Mouse (Mus musculus): ENCODE results near the gene Fmnl2. TPM values are rescaled to one million over a fixed set of nuclear protein-coding genes. Genes with fewer than 3 reads are reported as not detected.

Fmnl2 gene
- polyA plus RNA-seq, 1 experiment from 2014 or later, result 1.0 TPM

DNA sequence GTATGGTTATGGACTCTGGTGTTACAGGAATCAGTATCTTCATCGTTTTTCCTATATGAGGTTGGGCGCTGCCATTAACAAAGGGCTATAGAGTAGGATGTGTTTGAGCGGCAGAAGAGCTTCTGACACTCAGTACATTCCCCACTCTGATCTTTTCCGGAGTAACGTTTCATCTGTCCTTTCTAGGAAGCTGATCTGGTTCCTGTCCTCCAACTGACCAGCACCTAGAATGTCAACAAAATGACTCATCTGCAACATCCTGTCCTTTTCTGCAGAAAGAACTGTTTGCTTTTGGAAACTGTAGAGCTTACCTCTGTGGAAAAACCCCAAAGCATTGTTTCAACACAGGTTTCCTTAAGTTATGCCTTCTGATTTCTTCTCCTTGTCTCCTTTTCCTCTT, 60.4 kb downstream of the Fmnl2 start:
- WGBS, result 60% methylated on average over 5 of the region's 5 CpGs
- Histone ChIP-seq H3K36me3 (ENCODE audit: control insufficient read depth, insufficient read depth) (no peaks in the 10 kb centered on the region), H3K9me3 (replicated peaks; ENCODE audit: control insufficient read depth, low read length) (no peaks in the 10 kb centered on the region), H3K4me1 (ENCODE audit: control insufficient read depth, insufficient read depth, low read length) (no peaks in the 10 kb centered on the region), H3K27ac (ENCODE audit: low read length) (no peak overlapping the region), H3K4me2 (ENCODE audit: low read depth, low read length) (no peak overlapping the region), H3K27me3 (ENCODE audit: control insufficient read depth, insufficient read depth, low read length) (no peaks in the 10 kb centered on the region), H3K9ac (ENCODE audit: low read length) (no peak overlapping the region), H3K4me3 (ENCODE audit: low read length) (no peak overlapping the region)
- no peak for ATAC-seq (replicated peaks; ENCODE audit: extremely low read depth, insufficient read depth, low FRiP score)

DNA sequence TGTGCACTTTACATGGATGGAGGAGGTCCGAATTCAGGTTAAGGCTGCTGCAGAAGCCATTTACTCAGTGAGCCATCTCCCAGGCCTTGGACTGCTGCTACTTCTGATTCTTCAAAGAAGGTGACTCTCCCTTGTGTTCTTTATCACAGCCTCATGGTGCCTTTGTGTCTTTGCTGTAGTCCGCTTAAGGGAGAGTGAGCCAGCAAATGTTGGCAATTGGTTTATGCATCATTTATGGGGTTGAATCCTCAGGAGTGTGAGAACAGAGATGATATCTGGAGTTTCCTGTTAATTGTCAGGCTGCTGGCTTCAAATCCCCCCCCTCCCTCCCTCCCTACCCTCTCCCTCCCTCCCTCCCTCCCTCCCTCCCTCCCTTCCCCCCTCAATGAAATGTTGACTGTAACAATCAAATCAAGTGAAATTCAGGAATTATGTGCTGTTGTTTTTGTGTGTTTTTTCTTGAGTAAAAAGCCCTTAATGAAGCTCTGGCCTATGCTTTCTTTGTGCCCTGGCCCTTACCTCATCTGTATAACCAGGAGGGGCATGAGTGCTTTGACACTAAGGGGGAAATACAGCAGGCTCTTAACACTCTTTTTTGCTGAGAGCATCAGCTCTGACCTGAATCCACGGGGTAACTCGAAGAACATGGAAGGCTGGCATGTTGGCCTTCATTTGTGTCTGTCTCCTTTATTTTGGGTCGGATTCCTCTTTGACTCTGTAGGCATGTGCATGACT, 63.2 kb downstream of the Fmnl2 start:
- Histone ChIP-seq H3K9me3 (replicated peaks; ENCODE audit: control insufficient read depth, low read length) (no peaks in the 10 kb centered on the region), H3K36me3 (ENCODE audit: control insufficient read depth, insufficient read depth) (no peaks in the 10 kb centered on the region), H3K9ac (ENCODE audit: low read length) (no peak overlapping the region), H3K4me1 (ENCODE audit: control insufficient read depth, insufficient read depth, low read length) (no peaks in the 10 kb centered on the region), H3K4me2 (ENCODE audit: low read depth, low read length) (no peak overlapping the region), H3K27me3 (ENCODE audit: control insufficient read depth, insufficient read depth, low read length) (no peaks in the 10 kb centered on the region), H3K27ac (ENCODE audit: low read length) (no peak overlapping the region), H3K4me3 (ENCODE audit: low read length) (no peak overlapping the region)
- ATAC-seq (replicated peaks; ENCODE audit: extremely low read depth, insufficient read depth, low FRiP score), result no peak
- 81% methylated on average over 5 of the region's 5 CpGs for WGBS

DNA sequence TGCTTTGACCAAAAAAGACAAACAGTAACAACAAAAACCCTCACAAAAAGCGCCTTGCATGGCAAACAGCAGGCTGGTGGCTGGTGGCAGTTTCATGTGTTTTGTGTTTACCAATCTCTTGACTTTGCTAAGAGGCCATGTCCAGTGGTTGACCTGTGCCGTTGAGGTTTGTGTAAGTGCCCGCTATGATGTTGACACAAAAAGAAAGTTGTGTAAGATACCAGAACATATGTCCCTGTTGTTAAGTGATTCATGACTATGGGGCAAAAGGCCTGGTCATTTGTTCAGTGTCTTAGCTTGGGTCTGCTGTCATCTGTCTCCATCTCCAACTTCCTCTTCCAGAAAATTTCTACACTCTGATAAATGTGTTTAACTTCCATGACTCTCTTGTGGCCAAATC, 67.4 kb downstream of the Fmnl2 start:
- H3K4me3 ChIP-seq (ENCODE audit: low read length), result no peak overlapping the region
- no peak overlapping the region for H3K4me2 ChIP-seq (ENCODE audit: low read depth, low read length)
- H3K27ac ChIP-seq (ENCODE audit: low read length), result no peak overlapping the region
- WGBS, result 75% methylated on average over 3 of the region's 3 CpGs
- peaks cover 5% of the 10 kb centered on the region; the same call in 1 of the 2 replicates for H3K4me1 ChIP-seq (ENCODE audit: control insufficient read depth, insufficient read depth, low read length)
- no peaks in the 10 kb centered on the region for H3K27me3 ChIP-seq (ENCODE audit: control insufficient read depth, insufficient read depth, low read length)
- no peak for ATAC-seq (replicated peaks; ENCODE audit: extremely low read depth, insufficient read depth, low FRiP score)
- no peaks in the 10 kb centered on the region for H3K9me3 ChIP-seq (replicated peaks; ENCODE audit: control insufficient read depth, low read length)
- no peaks in the 10 kb centered on the region for H3K36me3 ChIP-seq (ENCODE audit: control insufficient read depth, insufficient read depth)
- H3K9ac ChIP-seq (ENCODE audit: low read length), result no peak overlapping the region

DNA sequence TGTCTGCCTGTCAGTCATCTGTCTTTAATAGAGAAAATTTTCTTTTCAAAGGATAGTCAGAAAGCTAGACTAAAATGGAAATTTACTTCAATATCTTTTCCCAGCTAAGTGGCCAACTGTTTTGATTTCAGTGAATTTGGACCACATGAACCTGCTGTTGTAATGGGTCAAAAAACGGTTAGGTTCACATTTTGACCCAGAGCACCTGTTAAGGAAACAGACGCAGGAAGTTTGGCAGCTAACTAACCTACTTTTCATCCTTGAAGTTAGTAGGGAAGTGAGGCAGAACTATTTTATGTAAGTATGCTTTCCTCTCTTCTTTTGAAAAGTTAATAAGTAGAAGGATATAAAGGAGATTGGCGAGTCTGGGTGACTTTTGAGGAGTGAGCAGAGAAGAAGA, 69.7 kb downstream of the Fmnl2 start:
- no peaks in the 10 kb centered on the region for H3K27me3 ChIP-seq (ENCODE audit: control insufficient read depth, insufficient read depth, low read length)
- WGBS, result 49% methylated on average over 3 of the region's 3 CpGs
- H3K27ac ChIP-seq (ENCODE audit: low read length), result no peak overlapping the region
- H3K9me3 ChIP-seq (replicated peaks; ENCODE audit: control insufficient read depth, low read length), result no peaks in the 10 kb centered on the region
- H3K9ac ChIP-seq (ENCODE audit: low read length), result no peak overlapping the region
- no peak overlapping the region for H3K4me3 ChIP-seq (ENCODE audit: low read length)
- no peak overlapping the region for H3K4me2 ChIP-seq (ENCODE audit: low read depth, low read length)
- ATAC-seq (replicated peaks; ENCODE audit: extremely low read depth, insufficient read depth, low FRiP score), result no peak
- H3K4me1 ChIP-seq (ENCODE audit: control insufficient read depth, insufficient read depth, low read length), result peaks cover 6% of the 10 kb centered on the region; the same call in 1 of the 2 replicates
- H3K36me3 ChIP-seq (ENCODE audit: control insufficient read depth, insufficient read depth), result no peaks in the 10 kb centered on the region

DNA sequence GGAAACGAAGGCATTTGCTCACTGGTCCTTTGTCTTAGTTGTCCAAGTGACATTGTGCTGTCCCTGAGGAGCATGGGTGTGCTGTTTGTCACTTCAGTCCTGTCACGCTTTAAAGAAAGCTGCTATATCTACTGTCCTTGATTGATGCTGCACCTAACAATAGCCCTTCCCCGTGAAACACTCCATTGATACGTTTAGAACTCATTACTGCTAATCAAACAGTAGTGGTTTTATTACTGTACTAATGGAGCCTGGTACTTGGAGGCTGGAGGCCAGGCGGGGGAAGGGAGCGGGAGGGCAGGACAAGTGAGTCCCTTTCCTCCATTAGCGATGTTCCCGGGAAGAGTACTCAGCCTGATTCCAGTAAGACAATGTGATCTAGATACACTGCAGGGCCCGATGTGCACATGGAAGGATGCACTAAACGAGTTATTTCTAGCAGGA, 70.2 kb downstream of the Fmnl2 start:
- ATAC-seq (replicated peaks; ENCODE audit: extremely low read depth, insufficient read depth, low FRiP score), result no peak
- 51% methylated on average over 10 of the region's 10 CpGs for WGBS
- H3K27ac ChIP-seq (ENCODE audit: low read length), result no peak overlapping the region
- peaks cover 6% of the 10 kb centered on the region; the same call in 1 of the 2 replicates for H3K4me1 ChIP-seq (ENCODE audit: control insufficient read depth, insufficient read depth, low read length)
- H3K27me3 ChIP-seq (ENCODE audit: control insufficient read depth, insufficient read depth, low read length), result no peaks in the 10 kb centered on the region
- H3K9ac ChIP-seq (ENCODE audit: low read length), result no peak overlapping the region
- H3K4me3 ChIP-seq (ENCODE audit: low read length), result no peak overlapping the region
- no peaks in the 10 kb centered on the region for H3K36me3 ChIP-seq (ENCODE audit: control insufficient read depth, insufficient read depth)
- H3K4me2 ChIP-seq (ENCODE audit: low read depth, low read length), result no peak overlapping the region
- no peaks in the 10 kb centered on the region for H3K9me3 ChIP-seq (replicated peaks; ENCODE audit: control insufficient read depth, low read length)

DNA sequence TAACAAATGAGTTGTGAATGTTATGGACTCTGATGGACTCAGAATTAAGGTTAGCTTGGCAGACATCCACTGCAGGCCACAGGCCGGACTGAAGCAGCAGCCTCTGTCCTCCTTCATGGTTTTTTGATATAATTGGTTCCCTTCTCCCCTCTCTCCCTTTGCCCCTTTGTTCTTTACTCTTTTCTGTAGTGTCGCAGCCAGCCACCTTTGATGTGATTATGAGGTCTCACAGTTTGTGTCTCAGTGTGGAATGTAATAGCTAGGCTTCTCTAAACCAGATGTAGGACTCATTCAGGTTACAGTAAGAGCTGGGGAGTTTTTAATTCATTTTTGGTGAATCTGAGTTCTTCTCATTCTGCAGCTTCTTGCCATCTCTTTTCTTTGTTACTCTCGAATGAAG, 70.7 kb downstream of the Fmnl2 start:
- Histone ChIP-seq H3K4me1 (ENCODE audit: control insufficient read depth, insufficient read depth, low read length) (peaks cover 6% of the 10 kb centered on the region; the same call in 1 of the 2 replicates), H3K27ac (ENCODE audit: low read length) (no peak overlapping the region), H3K27me3 (ENCODE audit: control insufficient read depth, insufficient read depth, low read length) (no peaks in the 10 kb centered on the region), H3K9me3 (replicated peaks; ENCODE audit: control insufficient read depth, low read length) (no peaks in the 10 kb centered on the region), H3K4me2 (ENCODE audit: low read depth, low read length) (no peak overlapping the region), H3K9ac (ENCODE audit: low read length) (no peak overlapping the region), H3K36me3 (ENCODE audit: control insufficient read depth, insufficient read depth) (no peaks in the 10 kb centered on the region), H3K4me3 (ENCODE audit: low read length) (no peak overlapping the region)
- ATAC-seq (replicated peaks; ENCODE audit: extremely low read depth, insufficient read depth, low FRiP score), result no peak
- WGBS, result 78% methylated on average over 3 of the region's 3 CpGs

DNA sequence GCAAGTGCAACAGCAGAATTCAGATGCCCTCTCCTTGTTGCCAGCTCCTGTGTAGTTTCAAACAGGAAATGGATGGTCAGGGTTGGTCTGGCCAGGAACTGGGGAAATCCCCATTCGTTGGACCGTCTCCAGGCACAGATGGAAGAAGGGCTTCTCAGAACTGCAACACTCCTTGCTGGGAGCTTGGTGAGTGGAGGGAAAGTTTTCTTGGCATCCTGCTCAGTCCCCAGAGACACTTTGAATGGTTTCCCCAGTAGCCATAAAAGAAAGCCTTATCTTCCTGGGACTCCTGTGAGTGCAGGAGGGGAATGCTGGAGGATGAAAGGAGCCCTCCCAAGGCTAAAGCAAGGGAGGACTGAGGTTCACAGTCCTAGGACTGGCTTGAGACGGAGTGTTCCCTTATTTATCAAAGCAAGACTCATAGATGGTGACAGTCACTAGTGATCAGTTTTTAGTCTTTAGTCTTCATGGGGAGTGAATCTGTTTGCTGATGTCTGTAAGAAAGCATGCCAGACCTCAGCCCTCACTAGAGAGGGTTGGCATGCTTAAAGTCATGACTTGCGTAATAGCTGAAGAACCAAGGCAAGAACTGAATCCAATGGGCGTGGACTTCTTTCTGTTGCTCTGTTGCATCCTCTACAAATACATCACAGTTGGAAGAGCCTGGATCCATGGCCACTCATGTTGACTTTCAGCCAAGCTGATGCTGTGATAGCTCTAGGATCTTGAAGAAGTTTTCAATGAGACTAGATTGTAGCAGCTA, 72.6 kb downstream of the Fmnl2 start:
- H3K27ac ChIP-seq (ENCODE audit: low read length), result no peak overlapping the region
- H3K9me3 ChIP-seq (replicated peaks; ENCODE audit: control insufficient read depth, low read length), result no peaks in the 10 kb centered on the region
- no peak overlapping the region for H3K4me3 ChIP-seq (ENCODE audit: low read length)
- H3K4me1 ChIP-seq (ENCODE audit: control insufficient read depth, insufficient read depth, low read length), result peaks cover 6% of the 10 kb centered on the region; the same call in 1 of the 2 replicates
- no peaks in the 10 kb centered on the region for H3K36me3 ChIP-seq (ENCODE audit: control insufficient read depth, insufficient read depth)
- WGBS, result 61% methylated on average over 5 of the region's 5 CpGs
- ATAC-seq (replicated peaks; ENCODE audit: extremely low read depth, insufficient read depth, low FRiP score), result no peak
- no peaks in the 10 kb centered on the region for H3K27me3 ChIP-seq (ENCODE audit: control insufficient read depth, insufficient read depth, low read length)
- no peak overlapping the region for H3K4me2 ChIP-seq (ENCODE audit: low read depth, low read length)
- no peak overlapping the region for H3K9ac ChIP-seq (ENCODE audit: low read length)

DNA sequence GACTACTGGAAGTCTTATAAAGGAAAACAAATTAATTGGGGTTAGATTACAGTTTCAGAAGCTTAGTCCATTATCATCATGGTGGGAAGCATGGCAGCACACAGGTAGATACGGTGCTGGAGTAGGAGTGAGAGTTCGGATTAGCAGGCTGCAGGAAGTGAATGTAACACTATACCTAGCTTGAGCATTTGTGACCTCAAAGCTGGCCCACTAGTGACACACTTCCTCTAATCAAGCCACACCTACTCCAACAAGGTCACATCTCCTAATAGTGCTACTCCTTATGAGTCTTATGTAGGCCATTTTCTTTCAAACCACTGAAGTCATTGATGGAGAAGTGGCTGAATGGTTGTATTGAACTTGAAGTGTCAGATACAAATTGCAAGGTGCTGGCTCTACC, 73.7 kb downstream of the Fmnl2 start:
- Histone ChIP-seq H3K4me3 (ENCODE audit: low read length) (no peak overlapping the region), H3K4me1 (ENCODE audit: control insufficient read depth, insufficient read depth, low read length) (peaks cover 6% of the 10 kb centered on the region; the same call in 1 of the 2 replicates), H3K27ac (ENCODE audit: low read length) (no peak overlapping the region), H3K27me3 (ENCODE audit: control insufficient read depth, insufficient read depth, low read length) (no peaks in the 10 kb centered on the region), H3K9me3 (replicated peaks; ENCODE audit: control insufficient read depth, low read length) (no peaks in the 10 kb centered on the region), H3K36me3 (ENCODE audit: control insufficient read depth, insufficient read depth) (no peaks in the 10 kb centered on the region), H3K4me2 (ENCODE audit: low read depth, low read length) (no peak overlapping the region), H3K9ac (ENCODE audit: low read length) (no peak overlapping the region)
- ATAC-seq (replicated peaks; ENCODE audit: extremely low read depth, insufficient read depth, low FRiP score), result no peak
- WGBS, result 77% methylated on average over 2 of the region's 2 CpGs

DNA sequence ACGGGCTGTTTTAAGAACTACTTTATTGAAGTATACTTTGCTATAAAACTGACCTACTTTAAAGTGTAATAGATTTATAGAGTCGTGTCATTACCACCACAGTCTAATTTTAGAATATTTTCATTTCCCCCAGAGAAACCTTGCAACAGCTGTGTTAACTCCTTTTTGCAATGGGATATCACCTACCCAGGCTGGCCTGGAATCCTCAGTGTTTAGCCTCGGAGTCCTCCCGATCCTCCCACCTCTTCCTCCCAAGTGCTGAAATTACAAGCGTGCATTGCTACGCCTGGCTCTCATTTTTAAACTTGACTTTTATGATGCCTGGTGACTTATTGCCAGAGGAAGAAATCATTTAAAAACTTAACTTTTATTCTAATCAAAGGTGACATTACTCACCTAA, 78.2 kb downstream of the Fmnl2 start:
- H3K9ac ChIP-seq (ENCODE audit: low read length), result no peak overlapping the region
- 66% methylated on average over 6 of the region's 6 CpGs for WGBS
- no peaks in the 10 kb centered on the region for H3K27me3 ChIP-seq (ENCODE audit: control insufficient read depth, insufficient read depth, low read length)
- no peak overlapping the region for H3K4me2 ChIP-seq (ENCODE audit: low read depth, low read length)
- no peak overlapping the region for H3K27ac ChIP-seq (ENCODE audit: low read length)
- H3K36me3 ChIP-seq (ENCODE audit: control insufficient read depth, insufficient read depth), result no peaks in the 10 kb centered on the region
- no peak overlapping the region for H3K4me3 ChIP-seq (ENCODE audit: low read length)
- no peak for ATAC-seq (replicated peaks; ENCODE audit: extremely low read depth, insufficient read depth, low FRiP score)
- H3K9me3 ChIP-seq (replicated peaks; ENCODE audit: control insufficient read depth, low read length), result no peaks in the 10 kb centered on the region
- peaks cover 13% of the 10 kb centered on the region for H3K4me1 ChIP-seq (ENCODE audit: control insufficient read depth, insufficient read depth, low read length)
